Mouse (Mus musculus): Measurements from ENCODE around the gene Slc7a9.

The Slc7a9 gene

DNA sequence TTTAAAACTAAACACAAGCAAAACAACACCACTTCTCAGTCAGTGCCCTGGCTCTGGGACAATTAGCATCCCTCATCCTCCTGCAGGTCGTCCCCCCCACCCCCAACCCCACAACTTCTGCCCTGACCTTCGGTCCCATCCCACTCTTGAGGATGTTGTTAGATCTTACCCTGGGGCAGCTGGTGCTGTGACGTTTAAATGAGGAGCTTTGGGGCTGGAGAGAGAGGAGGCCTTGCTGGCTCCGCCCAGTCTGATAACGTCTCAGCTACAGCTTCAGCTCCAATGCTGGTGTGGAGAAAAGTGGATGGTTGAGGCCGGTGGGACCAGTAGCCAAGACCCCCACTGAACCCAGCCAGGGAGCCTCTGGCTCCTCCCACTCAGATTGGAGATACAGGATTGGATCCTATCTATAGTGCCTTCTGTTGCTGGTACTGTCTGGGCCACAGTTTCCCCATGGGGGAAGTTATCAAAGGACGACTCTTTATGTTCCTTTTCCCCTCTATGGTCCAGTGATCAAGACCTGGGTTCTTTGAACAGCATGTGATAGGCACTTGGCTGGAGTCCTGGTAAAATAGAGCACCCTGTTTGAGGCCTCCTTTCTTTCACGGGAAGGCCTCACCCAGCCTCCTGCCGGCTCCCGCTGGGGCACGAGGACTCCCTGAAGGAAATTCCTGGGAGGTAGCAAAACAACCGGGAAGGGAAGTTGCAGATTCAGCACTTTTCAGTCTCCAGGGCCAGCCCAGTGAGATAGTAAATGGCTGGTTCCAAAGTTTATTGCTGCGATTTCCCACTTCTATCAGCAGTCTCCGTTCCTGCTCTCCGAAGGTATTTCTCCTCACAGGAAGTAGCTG lies at the start of gene Slc7a9:
Slc7a9 (plus strand) TSS at position 801 of the 851 bp plus-strand sequence.
- no peak for DNase-seq (ENCODE audit: low read depth)

DNA sequence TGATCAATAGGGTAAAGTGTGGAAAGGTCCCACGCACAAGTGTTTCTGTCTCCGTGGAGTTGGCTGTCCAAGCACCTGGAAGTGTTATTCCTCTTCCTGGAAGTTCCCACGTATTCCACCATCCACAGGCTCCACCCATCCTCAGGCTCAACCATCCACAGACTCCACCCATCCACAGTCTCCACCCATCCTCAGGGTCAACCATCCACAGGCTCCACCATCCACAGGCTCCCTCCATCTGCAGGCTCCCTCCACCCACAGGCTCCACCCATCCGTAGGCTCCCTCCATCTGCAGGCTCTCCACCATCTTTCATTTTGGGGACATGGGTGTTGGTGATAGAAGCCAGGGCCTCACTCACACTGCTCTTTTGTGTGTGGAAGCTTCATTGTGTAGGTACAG lies 47.4 kb upstream of the Slc7a9 start:
- DNase-seq (ENCODE audit: low read depth), result no peak

DNA sequence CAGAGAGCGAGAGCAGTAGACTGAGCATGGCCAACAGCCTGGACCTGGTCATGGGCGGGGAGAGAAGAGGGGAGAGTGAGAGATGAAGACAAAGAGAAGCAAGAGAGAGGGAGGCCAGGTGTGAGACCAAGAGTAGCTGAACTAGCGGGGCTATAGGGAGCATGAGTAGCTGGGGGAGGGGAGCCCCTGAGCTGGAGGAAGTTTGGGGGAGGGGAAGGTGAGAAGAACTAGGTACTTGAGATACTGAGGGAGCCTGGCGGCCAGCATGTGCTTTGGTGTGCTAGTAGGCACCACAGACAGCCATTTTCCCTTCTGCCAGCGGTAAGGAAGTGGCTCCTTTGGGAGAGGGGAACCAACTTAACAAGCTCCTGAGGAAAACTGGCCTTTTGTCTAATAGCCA lies 33.4 kb upstream of the Slc7a9 start:
- no peak for DNase-seq (ENCODE audit: low read depth)

DNA sequence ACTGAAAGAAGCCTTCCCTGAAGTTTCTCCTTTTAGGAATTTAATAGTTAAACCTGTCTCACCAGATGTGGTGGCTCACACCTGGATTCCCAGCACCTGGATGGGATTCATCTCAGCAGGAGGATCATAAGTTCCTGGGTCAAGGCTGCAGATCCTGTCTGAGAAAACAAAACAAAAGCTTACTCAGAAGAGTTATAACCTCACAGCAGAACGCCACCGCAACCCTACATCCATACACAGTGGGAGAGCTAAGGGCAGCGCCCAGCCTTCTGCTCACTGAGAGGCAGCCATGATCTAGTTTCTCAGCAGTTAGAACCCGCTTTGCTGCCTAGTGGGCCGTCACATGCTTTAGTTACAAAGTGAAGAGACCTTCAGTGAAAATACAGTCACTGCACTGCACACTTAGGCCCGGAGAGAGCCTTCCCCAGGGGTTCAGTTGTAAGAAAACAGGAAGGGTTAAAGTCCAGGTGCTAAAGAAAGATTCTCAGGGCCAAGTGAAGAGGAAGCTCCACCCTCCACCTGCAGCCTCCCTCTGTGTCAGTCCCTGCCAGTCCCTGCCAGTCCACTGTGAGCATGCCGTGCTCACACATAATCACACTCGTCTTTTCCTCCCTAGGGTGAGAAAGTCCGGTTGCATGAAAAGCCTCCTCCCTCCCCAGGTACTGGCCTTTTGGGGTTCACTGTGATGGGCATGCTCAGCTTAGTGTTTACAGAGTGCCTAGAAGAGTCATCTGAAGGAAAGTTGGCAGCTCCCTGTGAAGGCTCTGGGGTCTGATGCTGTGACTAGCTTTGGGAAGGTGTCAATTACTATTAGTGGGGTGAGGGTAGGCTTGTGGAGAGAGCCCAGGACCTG lies 32.6 kb upstream of the Slc7a9 start:
- no peak for DNase-seq (ENCODE audit: low read depth)

DNA sequence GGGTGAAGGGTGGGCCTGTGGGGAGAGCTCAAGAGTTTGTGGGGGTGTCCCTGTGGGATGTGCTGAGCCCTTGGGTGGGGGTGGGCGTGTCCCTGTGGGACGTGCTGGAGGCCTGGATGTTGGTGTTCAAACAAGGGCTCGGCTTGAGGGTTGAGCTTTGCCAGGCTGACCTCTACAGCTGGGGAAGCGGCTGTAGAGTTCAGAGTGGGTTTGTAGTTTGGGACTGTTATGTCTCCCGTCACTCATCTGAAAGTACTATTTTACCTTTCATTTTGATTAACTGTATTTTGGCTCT lies 32.0 kb upstream of the Slc7a9 start:
- no peak for DNase-seq (ENCODE audit: low read depth)

DNA sequence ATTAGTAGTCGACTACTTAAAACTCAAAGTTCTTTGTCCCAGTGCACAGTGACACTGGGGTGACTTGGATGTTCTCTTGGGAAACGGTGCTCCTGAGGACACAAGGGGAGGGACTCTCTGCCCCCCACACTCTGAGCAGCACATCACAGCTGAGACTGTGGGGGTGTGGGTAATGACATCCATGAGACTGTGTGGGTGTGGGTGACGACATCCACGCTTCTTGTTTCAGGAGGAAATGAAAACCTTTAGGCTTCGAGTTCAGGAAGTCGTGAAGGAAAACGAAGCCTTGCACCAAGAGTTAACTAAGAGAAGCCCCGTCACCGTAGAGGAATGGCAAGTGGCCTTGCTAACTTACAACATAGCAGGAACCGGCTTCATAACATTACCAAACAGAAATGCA lies 25.5 kb upstream of the Slc7a9 start:
- DNase-seq (ENCODE audit: low read depth), result no peak

DNA sequence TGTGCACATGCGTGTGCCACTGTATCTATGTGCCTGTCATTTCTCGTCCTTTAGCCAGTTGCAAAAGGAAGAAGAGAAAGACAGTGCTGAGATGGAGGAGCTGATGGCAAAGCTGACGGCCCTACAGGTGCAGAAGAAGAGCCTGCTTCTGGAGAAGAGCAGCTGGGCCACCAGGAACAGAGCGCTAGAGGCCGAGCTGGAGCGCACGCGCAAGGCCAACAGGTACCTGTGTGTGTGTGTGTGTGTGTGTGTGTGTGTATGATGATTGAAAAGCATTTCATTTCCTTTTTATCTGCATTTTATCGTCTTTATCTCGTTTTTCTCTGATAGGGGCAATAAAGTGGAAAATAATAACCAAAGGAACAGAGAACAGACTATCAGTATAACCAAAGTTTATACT lies 20.4 kb upstream of the Slc7a9 start:
- no peak for DNase-seq (ENCODE audit: low read depth)

DNA sequence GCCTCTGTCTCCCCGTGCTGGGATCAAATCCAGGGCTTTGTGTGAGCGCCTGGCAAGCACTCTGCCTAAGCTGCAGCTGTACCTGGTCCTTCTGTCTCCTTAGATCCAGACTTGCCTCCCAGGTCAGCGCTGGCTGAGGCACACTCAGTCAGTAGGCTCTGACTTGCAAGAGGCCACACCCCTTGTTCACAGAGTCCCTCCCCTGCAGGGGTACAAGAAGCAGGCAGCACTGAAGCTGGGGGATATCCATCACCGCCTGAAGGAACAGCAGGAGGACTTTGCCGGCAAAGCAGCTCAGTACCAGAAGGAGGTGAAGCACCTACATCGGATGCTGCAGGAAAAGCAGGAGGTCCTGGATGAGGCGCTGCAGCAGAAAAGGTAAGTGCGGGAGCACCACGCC lies 13.3 kb upstream of the Slc7a9 start:
- no peak for DNase-seq (ENCODE audit: low read depth)

DNA sequence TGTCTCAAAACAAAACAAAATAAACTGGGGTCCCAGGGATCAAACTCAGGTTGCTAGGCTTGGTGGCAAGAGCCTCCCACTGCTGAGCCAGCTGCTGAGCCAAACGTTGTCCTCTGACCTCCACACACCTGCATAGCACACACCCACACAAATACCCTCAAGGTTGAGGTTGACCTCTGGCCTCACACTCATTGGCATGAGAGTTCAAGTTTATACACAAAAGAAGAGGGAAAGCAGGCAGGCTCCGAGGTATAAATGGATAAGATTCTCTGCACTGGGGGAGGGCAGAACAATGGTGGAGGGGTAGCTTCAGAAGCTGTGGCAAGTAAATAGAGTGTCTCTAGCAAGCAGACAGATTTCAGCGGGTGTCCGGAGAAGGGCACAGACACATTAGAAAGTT lies 1.1 kb upstream of the Slc7a9 start:
- DNase-seq (ENCODE audit: low read depth), result no peak

DNA sequence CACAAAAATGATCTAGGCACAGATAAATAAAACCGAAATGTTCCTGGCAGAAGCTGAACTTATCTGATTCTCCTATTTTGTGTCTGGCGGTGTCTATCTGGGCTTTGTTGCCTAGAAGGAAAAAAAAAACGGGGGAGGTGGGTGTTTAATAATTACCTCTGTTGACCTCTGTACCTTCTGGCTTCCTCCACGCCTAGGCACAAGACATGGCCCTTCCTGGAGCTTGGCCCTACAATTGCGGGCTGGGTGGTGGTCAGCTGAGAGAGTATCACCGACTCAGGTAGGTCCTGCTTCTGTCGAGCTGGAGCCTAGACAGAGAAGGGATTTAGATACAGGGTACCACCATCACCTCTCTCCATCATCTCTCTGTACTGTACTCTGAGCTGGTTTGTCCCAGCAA lies 271 bp downstream of the Slc7a9 start:
- no peak for DNase-seq (ENCODE audit: low read depth)

DNA sequence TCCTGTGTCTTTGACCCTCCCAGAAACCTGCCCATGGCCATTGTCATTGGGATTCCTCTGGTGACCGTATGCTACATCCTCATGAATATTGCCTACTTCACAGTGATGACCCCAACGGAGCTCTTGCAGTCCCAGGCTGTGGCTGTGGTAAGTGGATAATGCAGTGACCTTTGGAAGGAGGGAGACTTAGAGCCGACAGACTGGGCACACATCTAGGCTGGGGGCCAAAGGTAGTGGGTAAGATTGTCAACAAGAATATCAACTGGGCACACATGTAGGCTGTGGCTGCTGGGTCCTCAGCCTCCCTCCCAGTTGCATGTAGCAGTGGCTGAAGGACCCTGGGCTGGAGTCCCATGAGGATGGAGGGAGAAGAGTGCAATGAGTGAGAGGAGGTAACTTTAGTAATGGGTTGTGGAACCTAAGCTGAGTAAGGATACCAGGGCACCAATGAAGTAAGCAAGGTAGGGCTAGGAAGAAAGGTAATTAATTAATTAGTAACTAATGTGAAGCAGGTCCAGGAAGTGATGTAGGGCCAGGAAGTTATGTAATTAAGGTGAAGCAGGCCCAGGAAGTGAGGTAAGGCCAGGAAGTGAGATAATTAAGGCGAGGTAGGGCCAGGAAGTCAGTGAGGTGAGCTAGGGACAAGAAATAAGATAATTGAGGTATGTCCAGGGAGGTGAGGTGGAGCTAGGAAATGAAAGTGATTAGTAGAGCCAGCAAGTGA lies 7.7 kb downstream of the Slc7a9 start:
- no peak for DNase-seq (ENCODE audit: low read depth)

DNA sequence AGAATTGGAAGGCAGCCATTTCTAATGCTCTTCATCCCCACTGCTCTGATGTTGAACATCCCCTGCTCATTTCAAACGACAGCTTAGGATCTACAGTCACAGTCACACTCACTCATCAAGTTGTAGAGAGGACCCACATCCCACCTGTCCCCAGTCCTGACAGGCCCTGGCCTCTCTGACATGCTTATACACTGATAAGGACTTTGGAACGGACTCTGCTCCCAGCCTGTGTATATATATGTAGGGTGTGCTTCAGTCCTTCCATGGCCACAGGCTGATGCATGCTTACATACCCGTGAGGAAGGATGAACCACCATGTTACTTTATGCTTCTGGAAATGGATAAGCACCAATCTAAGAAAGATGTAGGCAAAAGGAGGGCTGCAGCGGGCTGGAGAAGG lies 12.4 kb downstream of the Slc7a9 start:
- DNase-seq (ENCODE audit: low read depth), result no peak

DNA sequence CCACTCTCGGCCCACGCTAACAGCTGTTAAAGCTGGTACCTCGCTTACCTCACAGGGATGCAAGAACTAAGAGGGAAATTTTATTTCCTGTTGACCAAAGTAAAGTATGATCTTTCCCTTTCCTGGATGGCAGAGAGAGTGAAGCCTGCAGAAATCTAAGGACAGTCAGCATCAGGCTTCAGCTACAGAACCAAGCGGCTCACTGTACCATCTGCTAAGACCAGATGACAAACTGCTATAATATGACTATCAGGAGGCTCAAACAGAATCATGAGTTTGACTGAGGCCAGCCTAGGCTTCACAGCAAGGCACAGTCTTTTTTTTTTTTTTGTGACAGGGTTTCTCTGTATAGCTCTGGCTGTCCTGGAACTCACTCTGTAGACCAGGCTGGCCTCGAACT lies 16.4 kb downstream of the Slc7a9 start:
- DNase-seq (ENCODE audit: low read depth), result no peak

DNA sequence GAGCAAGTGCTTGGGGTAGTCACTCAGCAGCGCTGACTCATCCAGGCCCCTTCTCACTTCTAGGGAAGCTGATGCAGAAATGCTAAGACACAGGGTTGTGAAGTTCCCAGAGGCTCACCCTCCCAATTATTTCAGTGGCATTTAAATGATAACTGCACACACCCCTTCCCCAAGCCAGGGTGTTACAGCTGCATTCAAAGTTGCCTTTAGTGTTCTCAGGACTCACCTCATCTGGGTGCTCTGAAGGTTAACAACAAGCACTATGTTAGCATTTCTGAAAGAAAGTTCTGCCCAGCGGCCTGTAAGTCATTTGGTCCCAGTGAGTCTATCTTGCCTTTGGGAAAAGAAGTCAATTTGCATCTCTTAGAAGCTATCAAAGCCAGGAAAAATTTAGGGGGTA lies 19.3 kb downstream of the Slc7a9 start:
- DNase-seq (ENCODE audit: low read depth), result no peak

DNA sequence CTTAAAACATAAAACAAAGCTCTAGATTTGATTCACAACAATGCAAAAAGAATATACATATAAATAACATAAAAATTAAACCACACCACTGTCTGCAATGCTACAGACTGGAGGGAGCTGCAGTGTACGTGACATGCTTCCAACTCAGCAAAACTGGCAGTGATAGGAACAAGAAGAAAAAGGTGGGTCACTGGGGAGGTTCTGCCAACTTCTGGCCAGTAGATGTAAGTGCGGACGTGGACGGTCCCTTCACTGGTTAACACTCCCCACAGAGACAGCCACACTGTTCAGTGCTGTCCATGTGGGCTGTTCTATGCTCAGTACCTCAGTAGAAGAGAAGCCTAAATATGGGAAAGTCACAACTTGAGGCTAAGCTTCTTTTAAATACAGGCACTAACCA lies 22.2 kb downstream of the Slc7a9 start:
- no peak for DNase-seq (ENCODE audit: low read depth)

DNA sequence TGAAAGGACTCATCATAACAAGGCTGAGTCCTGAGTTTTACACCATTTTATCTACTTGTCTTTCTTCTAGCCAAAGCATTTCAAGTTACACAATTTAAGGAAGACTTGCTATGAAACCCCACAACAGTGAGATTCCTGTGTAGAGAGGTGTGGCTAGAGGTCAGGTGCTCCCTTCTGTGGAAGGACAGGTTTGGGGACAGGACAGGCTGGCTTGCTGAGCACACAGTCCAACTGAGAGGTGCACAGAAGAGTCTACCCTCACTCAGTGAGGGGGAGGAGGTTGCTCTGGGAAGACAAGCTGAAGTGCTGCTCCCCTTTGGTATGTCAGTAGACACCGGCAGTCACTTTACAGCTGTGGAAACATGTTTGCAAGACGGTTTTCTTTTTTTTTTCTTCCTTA lies 27.9 kb downstream of the Slc7a9 start:
- no peak for DNase-seq (ENCODE audit: low read depth)

DNA sequence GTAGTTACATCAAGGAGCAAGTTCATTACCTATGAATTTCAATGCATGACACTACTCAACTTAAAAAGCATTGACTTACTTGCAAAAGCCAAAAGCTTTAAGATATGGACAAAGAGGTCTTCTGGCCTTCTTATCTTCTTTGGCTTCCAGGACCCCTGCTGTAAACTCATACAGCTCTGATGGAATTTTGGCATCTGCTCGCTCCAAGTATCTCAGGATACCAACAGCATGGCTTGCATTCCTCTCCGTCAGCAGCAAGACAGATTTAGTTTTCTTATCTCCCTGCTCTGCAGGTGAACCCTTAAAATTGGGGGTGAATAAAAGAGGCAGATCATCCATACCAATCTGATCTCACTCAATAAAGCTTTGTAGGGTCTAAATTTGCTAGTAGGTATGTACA lies 36.5 kb downstream of the Slc7a9 start:
- no peak for DNase-seq (ENCODE audit: low read depth)

DNA sequence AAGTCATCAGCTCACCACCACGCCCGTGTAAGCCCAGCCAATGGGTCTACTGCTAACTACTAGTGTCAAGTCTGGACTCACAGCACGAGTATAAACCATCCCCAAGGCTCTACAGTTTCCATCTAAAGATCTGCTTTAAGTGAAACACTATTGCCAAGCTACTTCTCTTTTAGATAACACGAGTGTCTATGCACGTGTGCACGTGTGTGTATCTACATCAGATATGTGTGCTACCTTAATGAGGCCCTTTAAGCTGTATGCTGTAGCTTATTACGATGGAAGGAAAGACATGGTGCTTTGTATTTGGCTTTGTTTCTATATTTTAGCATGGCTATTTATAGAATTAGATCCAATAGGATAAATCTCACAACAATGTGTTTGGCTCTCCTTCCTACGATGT lies 38.0 kb downstream of the Slc7a9 start:
- DNase-seq (ENCODE audit: low read depth), result no peak

DNA sequence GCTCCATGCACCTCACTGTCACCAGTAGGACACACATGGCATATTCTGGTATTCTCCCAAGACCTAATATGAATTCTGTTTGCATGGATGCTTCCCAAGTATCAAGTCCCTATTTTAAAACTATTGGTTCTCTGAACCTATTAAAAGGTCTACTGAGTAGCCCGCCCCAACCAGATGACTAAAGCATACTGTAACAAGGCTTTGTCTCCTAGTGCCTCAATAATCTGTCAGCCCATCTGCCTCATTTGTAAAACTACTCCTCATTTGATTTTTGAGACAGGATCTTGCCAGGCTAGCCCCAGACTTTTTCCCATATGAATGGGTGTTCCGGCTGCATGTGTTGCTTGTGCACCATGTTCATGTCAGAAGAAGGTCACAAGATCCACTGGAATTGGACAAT lies 41.6 kb downstream of the Slc7a9 start:
- no peak for DNase-seq (ENCODE audit: low read depth)

DNA sequence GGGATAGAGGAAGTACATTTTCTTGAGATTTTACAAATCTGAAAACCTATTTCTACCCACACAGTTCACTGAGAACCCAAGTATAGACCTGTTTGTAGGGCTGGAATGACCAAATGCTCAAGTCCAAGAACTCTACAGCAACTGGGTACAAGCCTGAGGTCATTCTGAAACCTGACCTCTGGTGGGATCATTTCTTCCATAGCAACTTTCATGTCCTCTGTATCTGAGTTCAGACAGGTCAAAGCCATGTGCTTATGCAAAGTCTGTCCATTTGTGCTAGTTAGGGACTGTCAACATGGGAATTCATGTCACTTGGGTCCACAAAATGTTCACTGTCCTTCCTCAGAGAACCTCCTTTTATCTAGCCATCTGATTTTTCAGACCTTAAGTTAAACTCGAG lies 42.4 kb downstream of the Slc7a9 start:
- DNase-seq (ENCODE audit: low read depth), result no peak

DNA sequence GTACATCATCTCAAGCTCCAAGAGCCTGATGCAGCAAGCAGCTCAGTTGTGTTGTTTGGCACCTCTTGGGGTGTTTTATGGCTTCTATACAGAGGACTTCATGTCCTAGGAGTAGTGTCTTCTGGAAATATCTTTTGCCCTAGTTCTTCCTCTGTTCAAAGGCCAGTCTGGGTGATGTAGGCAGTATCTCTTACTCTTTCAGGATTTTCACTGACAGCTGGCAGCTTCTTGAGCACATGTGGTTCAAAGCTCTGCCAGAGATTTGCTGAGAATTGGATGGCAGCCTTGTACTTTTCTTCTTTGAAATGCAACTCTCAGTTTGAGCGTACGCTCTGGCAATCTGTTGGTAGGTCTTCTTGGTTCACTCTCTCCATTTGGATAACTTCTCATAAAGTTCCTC lies 48.9 kb downstream of the Slc7a9 start:
- no peak for DNase-seq (ENCODE audit: low read depth)

DNA sequence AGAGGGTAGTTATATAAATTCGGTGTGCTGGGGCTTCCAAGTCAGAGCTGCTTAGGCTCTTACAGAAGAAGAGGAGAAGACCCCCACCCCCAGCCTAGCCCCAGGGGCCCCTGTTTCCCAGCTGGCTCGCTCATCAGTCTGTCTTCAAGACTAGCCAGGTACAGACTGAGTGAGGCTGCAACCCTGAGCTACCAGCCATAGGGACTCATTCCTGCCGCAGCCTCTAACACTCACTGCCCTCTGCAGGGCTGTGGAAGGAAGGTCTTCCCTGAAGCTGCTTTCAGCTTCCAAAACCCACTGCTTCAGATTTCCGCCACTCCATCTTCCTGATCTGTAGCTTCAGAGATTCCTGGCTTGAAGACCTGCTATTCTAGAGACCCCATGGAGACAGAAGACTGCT lies 53.4 kb downstream of the Slc7a9 start:
- DNase-seq (ENCODE audit: low read depth), result no peak

Data from naive thymus-derived CD4-positive, alpha-beta T cell, adult 2 months (primary cell).